Mouse (Mus musculus) gastrocnemius, postnatal 4 days (tissue): ENCODE results near the gene Prkci. TPM values are rescaled to one million over a fixed set of nuclear protein-coding genes. Genes with fewer than 3 reads are reported as not detected.
A peak's percentile ranks its signal among the peaks of the same experiment; 100 is the strongest.

Experiments
- DNase-seq, 2 experiments: peaks; one replicate each; pipeline ENCODE4 v3.0.0; 2021 to 2022; ENCODE audit warnings: low spot score in 2 of 2, mixed read lengths in 2 of 2
- long read RNA-seq, 2 experiments: library from polyadenylated mRNA; stranded (forward); transcript quantifications; one replicate each; pipeline ENCODE4 v2.0.0; 2021
- total RNA-seq, 2 experiments: library from RNA; stranded (reverse); gene quantifications; 2 replicates each; pipeline ENCODE4 v1.2.3; 2021

Gene Prkci
- 10 to 100 TPM; 31.9 to 34.7 TPM for total RNA-seq
- long read RNA-seq, experiment 1, full-length matches to known transcripts: 22 of 28 reads
- long read RNA-seq, experiment 1, partial matches to known transcripts: 2 of 28 reads
- long read RNA-seq, experiment 1, other reads (novel, unspliced or antisense): 4 of 28 reads
- long read RNA-seq, experiment 2, full-length matches to known transcripts: 36 of 39 reads
- long read RNA-seq, experiment 2, partial matches to known transcripts: 1 of 39 reads
- long read RNA-seq, experiment 2, other reads (novel, unspliced or antisense): 2 of 39 reads

GRCm38 (mm10) chr3:30995283-30995898, at the start of gene Prkci:
Gene Prkci (plus strand): TSS chr3:30995747.
- peak; percentile 92 to 95 for DNase-seq

GRCm38 (mm10) chr3:30951652-30952051, 43.9 kb upstream of the Prkci start:
- DNase-seq: no peak

- no peak for DNase-seq
Measured at GRCm38 (mm10) chr3:30952273-30953070, 43.1 kb upstream of the Prkci start.

GRCm38 (mm10) chr3:30956327-30956726, 39.2 kb upstream of the Prkci start:
- no peak for DNase-seq

GRCm38 (mm10) chr3:30958709-30959108, 36.8 kb upstream of the Prkci start:
- DNase-seq: no peak

- no peak for DNase-seq
Measured at GRCm38 (mm10) chr3:30959868-30960831, 35.4 kb upstream of the Prkci start.

- DNase-seq: no peak
Measured at GRCm38 (mm10) chr3:30963100-30963499, 32.4 kb upstream of the Prkci start.

- no peak for DNase-seq
Measured at GRCm38 (mm10) chr3:30964216-30964615, 31.3 kb upstream of the Prkci start.

- DNase-seq: no peak
Measured at GRCm38 (mm10) chr3:30965644-30966043, 29.9 kb upstream of the Prkci start.

GRCm38 (mm10) chr3:30968531-30969092, 26.9 kb upstream of the Prkci start:
- peak; percentile 29 to 50 for DNase-seq

GRCm38 (mm10) chr3:30969104-30969581, 26.4 kb upstream of the Prkci start, which contains the start of gene Phc3:
Gene Phc3 (minus strand): TSS chr3:30969415.
- peak; percentile 90 to 92 for DNase-seq

- peak; percentile 32 to 65 for DNase-seq
Measured at GRCm38 (mm10) chr3:30975102-30975754, 20.3 kb upstream of the Prkci start.

- no peak for DNase-seq
Measured at GRCm38 (mm10) chr3:30976991-30977603, 18.4 kb upstream of the Prkci start.

- DNase-seq: no peak
Measured at GRCm38 (mm10) chr3:30981616-30982380, 13.7 kb upstream of the Prkci start.

GRCm38 (mm10) chr3:30982924-30983536, 12.5 kb upstream of the Prkci start:
- no peak for DNase-seq

GRCm38 (mm10) chr3:30987396-30988318, 7.9 kb upstream of the Prkci start:
- no peak for DNase-seq

- DNase-seq: no peak
Measured at GRCm38 (mm10) chr3:30992161-30992560, 3.4 kb upstream of the Prkci start.
